ENCODE assay signal across 16 mouse cellular contexts in the genomic region with DNA sequence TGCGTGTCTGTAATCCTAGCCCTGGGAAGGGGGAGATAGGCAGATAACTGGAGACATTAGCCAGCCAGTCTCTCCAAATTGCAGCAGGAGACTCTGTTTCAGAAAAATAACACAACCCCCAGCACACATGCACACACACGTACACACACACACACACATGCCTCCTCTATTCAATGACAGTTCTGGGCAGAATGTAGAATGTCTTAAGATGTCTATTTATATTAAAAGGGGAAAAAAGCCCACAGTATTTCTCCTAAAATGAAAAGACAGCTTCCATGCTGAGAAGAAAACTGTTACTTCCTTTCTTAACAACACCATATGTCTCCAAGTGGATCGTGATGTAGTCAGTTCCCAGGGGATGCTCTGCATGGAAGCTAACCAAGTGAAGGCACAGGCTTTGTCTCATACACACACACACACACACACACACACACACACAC.
A peak's percentile ranks its signal among the peaks of the same experiment; 100 is the strongest.
DNase-seq lines count a peak whose midpoint lies in the region; ATAC-seq lines count a peak whose summit lies in the region.
"Had no signal": no experiment of that assay in that cellular context is flagged by ENCODE, and none has a peak within 500 bp of the region (broad histone marks: within the 10 kb centered on the region; RNA-seq: fewer than 3 reads in every experiment).

No protein-coding gene starts in this region.

- H3K4me3 ChIP-seq in hindbrain, embryonic 15.5 days = no peak overlapping the region
- H3K4me3 ChIP-seq in hindbrain, embryonic 11.5 days (ENCODE audit: low read depth, low read length) = no peak overlapping the region
- no peak overlapping the region for H3K4me3 ChIP-seq in neural tube, embryonic 15.5 days (replicated peaks)
- H3K4me3 ChIP-seq: embryonic facial prominence, embryonic 12.5 days; heart, embryonic 10.5 days; lung, embryonic 15.5 days; midbrain, embryonic 12.5 days had no signal

- peak; percentile 33 to 52 for DNase-seq in cerebellum, postnatal 10 days
- no peak for DNase-seq in cerebellum, adult 9-11 months
- no peak for DNase-seq in hindbrain, embryonic 11.5 days (ENCODE audit: low spot score)
- DNase-seq in lung, postnatal 10 days = peak; percentile 24
- DNase-seq in lung, postnatal 4 days = no peak
- DNase-seq in spleen, adult 12 weeks (ENCODE audit: low spot score) = no peak
- DNase-seq: adrenal gland, postnatal 25 days had no signal

- H3K36me3 ChIP-seq in hindbrain, embryonic 15.5 days = no peaks in the 10 kb centered on the region
- H3K36me3 ChIP-seq in hindbrain, embryonic 11.5 days (ENCODE audit: control insufficient read depth, insufficient read depth, low read length) = no peaks in the 10 kb centered on the region
- H3K36me3 ChIP-seq in neural tube, embryonic 15.5 days = no peaks in the 10 kb centered on the region
- H3K36me3 ChIP-seq: embryonic facial prominence, embryonic 12.5 days; heart, embryonic 10.5 days; midbrain, embryonic 12.5 days had no signal

- no peak overlapping the region for H3K4me2 ChIP-seq in hindbrain, embryonic 15.5 days
- H3K4me2 ChIP-seq in hindbrain, embryonic 11.5 days (replicated peaks; ENCODE audit: low read depth, low read length) = no peak overlapping the region
- H3K4me2 ChIP-seq in neural tube, embryonic 15.5 days = no peak overlapping the region
- H3K4me2 ChIP-seq: embryonic facial prominence, embryonic 12.5 days; liver, embryonic 11.5 days; lung, embryonic 15.5 days; midbrain, embryonic 12.5 days had no signal

- no peaks in the 10 kb centered on the region for H3K9me3 ChIP-seq in hindbrain, embryonic 15.5 days
- no peaks in the 10 kb centered on the region for H3K9me3 ChIP-seq in hindbrain, embryonic 11.5 days (ENCODE audit: control insufficient read depth, low read length)
- no peaks in the 10 kb centered on the region for H3K9me3 ChIP-seq in neural tube, embryonic 15.5 days (replicated peaks)
- H3K9me3 ChIP-seq: embryonic facial prominence, embryonic 12.5 days; heart, embryonic 10.5 days; lung, embryonic 15.5 days; midbrain, embryonic 12.5 days had no signal

- no peak for ATAC-seq in hindbrain, embryonic 15.5 days (ENCODE audit: low FRiP score, low read depth)
- ATAC-seq in hindbrain, embryonic 11.5 days (ENCODE audit: low FRiP score) = no peak
- ATAC-seq in neural tube, embryonic 15.5 days (ENCODE audit: low FRiP score) = no peak
- ATAC-seq: activated CD4-positive, CD25-positive, alpha-beta regulatory T cell, adult 4 months had no signal

- H3K9ac ChIP-seq in hindbrain, embryonic 15.5 days = no peak overlapping the region
- H3K9ac ChIP-seq in hindbrain, embryonic 11.5 days (ENCODE audit: low read depth, low read length) = no peak overlapping the region
- H3K9ac ChIP-seq in neural tube, embryonic 15.5 days (replicated peaks) = no peak overlapping the region
- H3K9ac ChIP-seq: embryonic facial prominence, embryonic 12.5 days; lung, embryonic 15.5 days; midbrain, embryonic 12.5 days had no signal

- 58% methylated on average over 3 of the region's 3 CpGs for WGBS in hindbrain, embryonic 15.5 days
- 79% methylated on average over 3 of the region's 3 CpGs for WGBS in hindbrain, embryonic 11.5 days
- 58% methylated on average over 3 of the region's 3 CpGs for WGBS in neural tube, embryonic 15.5 days

- no peaks in the 10 kb centered on the region for H3K27me3 ChIP-seq in hindbrain, embryonic 15.5 days
- H3K27me3 ChIP-seq in hindbrain, embryonic 11.5 days (ENCODE audit: control insufficient read depth, insufficient read depth, low read length) = no peaks in the 10 kb centered on the region
- no peaks in the 10 kb centered on the region for H3K27me3 ChIP-seq in neural tube, embryonic 15.5 days (replicated peaks)
- H3K27me3 ChIP-seq: CH12.LX; embryonic facial prominence, embryonic 12.5 days; lung, embryonic 15.5 days had no signal

- H3K4me1 ChIP-seq in hindbrain, embryonic 15.5 days (replicated peaks) = peaks cover 18% of the 10 kb centered on the region
- H3K4me1 ChIP-seq in hindbrain, embryonic 11.5 days (replicated peaks; ENCODE audit: control insufficient read depth, insufficient read depth, low read length) = peaks cover 6% of the 10 kb centered on the region; the same call in 1 of the 2 replicates
- peaks cover 19% of the 10 kb centered on the region for H3K4me1 ChIP-seq in neural tube, embryonic 15.5 days

- H3K27ac ChIP-seq in hindbrain, embryonic 15.5 days (replicated peaks) = 0 out of 2 replicates have a peak overlapping the region, but pooled peaks have one; percentile 27
- no peak overlapping the region for H3K27ac ChIP-seq in hindbrain, embryonic 11.5 days (ENCODE audit: low read depth, low read length)
- H3K27ac ChIP-seq in neural tube, embryonic 15.5 days (replicated peaks) = 0 out of 2 replicates have a peak overlapping the region, but pooled peaks have one; percentile 25
- H3K27ac ChIP-seq: embryonic facial prominence, embryonic 12.5 days; heart, embryonic 10.5 days; lung, embryonic 15.5 days; midbrain, embryonic 12.5 days had no signal

Comparison
In these comparisons a context has a peak if more than half of its experiments do, and no peak if none do; other contexts are left out.
1. DNase-seq: peak in cerebellum, postnatal 10 days (2 of 2) and lung, postnatal 10 days (single experiment); none in cerebellum, adult 9-11 months (single experiment), hindbrain, embryonic 11.5 days (single experiment), lung, postnatal 4 days (0 of 2) and spleen, adult 12 weeks (single experiment).